Mouse (Mus musculus) ovary, adult 18-20 months (tissue): ENCODE results near the gene Tex50.

Experiments used
- DNase-seq: peaks from one replicate; pipeline ENCODE4 v3.0.0; 2022; ENCODE audit warnings: low spot score, mixed read lengths

The Tex50 gene

DNA sequence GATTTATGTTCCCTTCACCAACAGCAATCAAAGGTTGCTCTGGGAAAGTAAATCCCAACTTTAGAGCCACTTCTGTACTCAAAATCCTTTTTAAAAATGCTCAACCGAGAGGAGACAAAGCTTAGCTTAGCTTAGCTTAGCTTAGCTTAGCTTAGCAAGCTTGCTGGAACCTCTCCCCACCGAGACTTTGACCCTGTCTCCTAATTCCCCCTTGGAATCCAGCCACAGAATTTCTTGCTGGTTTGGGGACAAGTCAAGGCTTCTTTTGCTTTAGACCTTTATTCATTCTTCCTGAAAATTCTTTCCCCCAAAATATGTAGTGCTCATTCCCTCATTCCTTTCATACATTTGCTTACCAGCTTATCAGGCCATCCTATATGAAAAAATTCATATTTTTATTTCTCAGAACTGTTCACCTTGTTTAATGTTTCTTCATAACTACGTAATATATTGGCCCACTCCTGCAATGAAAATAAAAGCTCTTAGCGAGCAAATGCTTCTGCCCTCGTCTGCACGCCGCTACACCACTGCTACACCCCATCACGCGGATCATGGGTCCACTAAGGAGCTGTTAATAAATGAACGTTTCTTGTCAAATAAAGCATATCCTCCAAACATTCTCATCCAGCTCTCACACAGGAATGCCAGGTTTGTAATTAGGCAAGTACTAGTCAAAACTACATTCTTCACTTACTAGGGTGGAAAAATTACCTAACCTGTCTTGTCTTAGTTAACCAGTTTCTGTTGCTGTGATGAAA lies 36.3 kb downstream of the Tex50 start:
- no peak for DNase-seq

DNA sequence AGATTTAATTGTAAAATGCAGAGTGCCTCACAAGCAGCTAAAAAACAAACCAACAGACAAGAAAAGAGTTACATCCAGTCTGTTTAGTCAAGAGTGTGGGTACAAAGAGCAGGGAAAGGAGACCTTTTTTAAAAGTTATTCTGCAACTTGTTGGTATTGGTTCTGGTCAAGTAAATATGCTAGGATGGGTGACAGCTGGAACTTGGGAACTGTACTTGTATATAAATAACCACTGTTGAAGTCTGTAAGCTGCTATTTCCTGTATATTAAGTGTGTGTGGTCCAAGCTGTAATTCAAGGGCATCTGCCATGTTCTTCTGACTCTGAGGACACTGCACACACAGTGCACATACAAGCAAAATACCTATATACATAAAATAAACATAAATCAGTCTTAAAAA lies 44.5 kb downstream of the Tex50 start:
- no peak for DNase-seq

DNA sequence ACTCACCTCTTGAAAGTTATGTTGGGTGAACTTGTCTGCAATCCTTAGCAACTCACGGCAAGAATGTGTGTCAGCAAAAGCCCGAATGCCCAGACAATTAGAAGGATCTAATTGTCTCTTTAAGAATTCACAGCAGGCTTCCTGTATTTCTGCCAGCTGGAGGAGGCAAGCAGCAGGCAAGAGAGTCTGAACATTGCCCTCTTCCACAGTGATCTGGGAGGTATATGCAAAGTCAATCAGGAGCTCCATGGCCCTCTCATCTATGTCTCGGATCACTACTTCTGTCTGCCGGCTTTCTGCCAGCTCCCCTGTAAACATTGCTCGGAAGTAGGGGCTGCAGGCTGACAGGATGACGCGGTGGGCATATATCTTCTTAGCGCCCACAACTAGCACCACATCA lies 49.9 kb downstream of the Tex50 start:
- no peak for DNase-seq
